Mouse (Mus musculus) limb, embryonic 12.5 days (tissue): ENCODE measurements at regions not wholly inside any gene's neighbourhood (a gene's known extent, or its start where the extent isn't known, plus 50 kb on each side); places are given as distances from the start of the nearest gene placed in this dataset. TPM values are rescaled to one million over a fixed set of nuclear protein-coding genes. Genes with fewer than 3 reads are reported as not detected.

ENCODE experiments used
- ATAC-seq: fragments of 200-750 bp; cut with Nextera tagmentation; 2 replicates; pipeline ENCODE4 v1.8.0; 2017; ENCODE audit warnings: low read depth, moderate TSS enrichment; ENCODE audit not compliant: insufficient number of reproducible peaks, insufficient read depth, low FRiP score, low TSS enrichment
- H3K27ac ChIP-seq: fragments of 300-500 bp; sonication (generic); 2 replicates; pipeline ENCODE4 v1.5.1; 2016; ENCODE audit warnings: mild to moderate bottlenecking, moderate library complexity
- H3K27me3 ChIP-seq: fragments of 300-500 bp; sonication (generic); 2 replicates; pipeline ENCODE4 v1.6.1; 2016; ENCODE audit warnings: mild to moderate bottlenecking, moderate library complexity
- H3K36me3 ChIP-seq: fragments of 300-500 bp; sonication (generic); 2 replicates; pipeline ENCODE4 v1.6.1; 2016; ENCODE audit warnings: mild to moderate bottlenecking, moderate library complexity
- H3K4me1 ChIP-seq: fragments of 300-500 bp; sonication (generic); replicated peaks from 2 replicates; pipeline ENCODE4 v1.6.1; 2016
- H3K4me2 ChIP-seq: fragments of 300-500 bp; sonication (generic); 2 replicates; pipeline ENCODE4 v1.6.1; 2016; ENCODE audit warnings: mild to moderate bottlenecking, moderate library complexity
- H3K4me3 ChIP-seq: fragments of 300-500 bp; sonication (generic); replicated peaks from 2 replicates; pipeline ENCODE4 v1.5.1; 2016; ENCODE audit warnings: mild to moderate bottlenecking
- H3K9ac ChIP-seq: fragments of 300-500 bp; sonication (generic); replicated peaks from 2 replicates; pipeline ENCODE4 v1.6.1; 2016; ENCODE audit warnings: mild to moderate bottlenecking, moderate library complexity
- H3K9me3 ChIP-seq: fragments of 300-500 bp; sonication (generic); 2 replicates; pipeline ENCODE4 v1.6.1; 2016; ENCODE audit warnings: mild to moderate bottlenecking, moderate library complexity
- WGBS: fragments of 180-500 bp; shearing (Covaris S2); methylation state at CpG from one replicate; pipeline ENCODE4 v1.1.7; 2016; 5-methylcytosine and 5-hydroxymethylcytosine counted together
- microRNA-seq: library from miRNA; unstranded; fragments of <30 nt; microRNA quantifications from one replicate; pipeline ENCODE4, GENCODE M21; 2017

- Histone ChIP-seq H3K9me3 (no peaks in the 10 kb centered on the region), H3K4me2 (no peak overlapping the region), H3K27ac (no peak overlapping the region), H3K27me3 (peaks cover 26% of the 10 kb centered on the region), H3K9ac (no peak overlapping the region), H3K36me3 (no peaks in the 10 kb centered on the region), H3K4me1 (no peaks in the 10 kb centered on the region; the same call in 1 of the 2 replicates), H3K4me3 (no peak overlapping the region)
- ATAC-seq, result no peak
- WGBS, result 90% methylated on average over 2 of the region's 2 CpGs
These were observed 102.8 kb downstream of the 4931417E11Rik start for GRCm38 (mm10) chr6:73366626-73367025.

- no peak overlapping the region for H3K4me3 ChIP-seq
- no peaks in the 10 kb centered on the region for H3K9me3 ChIP-seq
- no peak for ATAC-seq
- H3K9ac ChIP-seq, result no peak overlapping the region
- 82% methylated on average over 9 of the region's 9 CpGs for WGBS
- peaks cover 26% of the 10 kb centered on the region for H3K27me3 ChIP-seq
- no peak overlapping the region for H3K27ac ChIP-seq
- H3K36me3 ChIP-seq, result no peaks in the 10 kb centered on the region
- H3K4me1 ChIP-seq, result no peaks in the 10 kb centered on the region; the same call in 1 of the 2 replicates
- no peak overlapping the region for H3K4me2 ChIP-seq
These were observed 104.2 kb downstream of the 4931417E11Rik start for GRCm38 (mm10) chr6:73365306-73365705.

GRCm38 (mm10) chr6:73334995-73335394 lies 86.8 kb downstream of the Suclg1 start:
- H3K27ac ChIP-seq, result no peak overlapping the region
- H3K9me3 ChIP-seq, result no peaks in the 10 kb centered on the region
- H3K9ac ChIP-seq, result no peak overlapping the region
- 69% methylated on average over 6 of the region's 6 CpGs for WGBS
- no peaks in the 10 kb centered on the region for H3K36me3 ChIP-seq
- H3K4me1 ChIP-seq, result no peaks in the 10 kb centered on the region
- no peaks in the 10 kb centered on the region for H3K27me3 ChIP-seq
- no peak overlapping the region for H3K4me2 ChIP-seq
- H3K4me3 ChIP-seq, result no peak overlapping the region
- ATAC-seq, result no peak

GRCm38 (mm10) chr6:73329666-73330065 lies 81.5 kb downstream of the Suclg1 start:
- Histone ChIP-seq H3K27me3 (no peaks in the 10 kb centered on the region), H3K9ac (no peak overlapping the region), H3K4me2 (no peak overlapping the region), H3K4me3 (no peak overlapping the region), H3K4me1 (no peaks in the 10 kb centered on the region), H3K36me3 (no peaks in the 10 kb centered on the region), H3K9me3 (no peaks in the 10 kb centered on the region), H3K27ac (no peak overlapping the region)
- WGBS, result 90% methylated on average over 11 of the region's 11 CpGs
- ATAC-seq, result no peak

Small RNAs in the stretch of these regions (microRNA-seq; reads per million reads assigned to microRNA genes)
- gene Gm24370, result not detected
